Mouse (Mus musculus) heart, embryonic 13.5 days (tissue): Measurements from ENCODE around the gene Cln6. TPM values are rescaled to one million over a fixed set of nuclear protein-coding genes. Genes with fewer than 3 reads are reported as not detected.

ENCODE experiments used
- ATAC-seq: fragments of 200-750 bp; cut with Nextera tagmentation; 2 replicates; pipeline ENCODE4 v1.8.0; 2017; ENCODE audit warnings: moderate TSS enrichment; ENCODE audit not compliant: insufficient number of reproducible peaks, low FRiP score, low TSS enrichment; ENCODE audit errors: extremely low read depth
- H3K27ac ChIP-seq: fragments of 300-500 bp; sonication (generic); replicated peaks from 2 replicates; pipeline ENCODE4 v1.5.1; 2015; ENCODE audit warnings: moderate library complexity, mild to moderate bottlenecking, inconsistent platforms
- H3K27me3 ChIP-seq: fragments of 300-500 bp; sonication (generic); replicated peaks from 2 replicates; pipeline ENCODE4 v1.6.1; 2015; ENCODE audit warnings: mild to moderate bottlenecking, inconsistent platforms
- H3K36me3 ChIP-seq: fragments of 300-500 bp; sonication (generic); 2 replicates; pipeline ENCODE4 v1.6.1; 2015; ENCODE audit warnings: mild to moderate bottlenecking, inconsistent platforms
- H3K4me1 ChIP-seq: fragments of 300-500 bp; sonication (generic); 2 replicates; pipeline ENCODE4 v1.6.1; 2015; ENCODE audit warnings: inconsistent platforms
- H3K4me2 ChIP-seq: fragments of 300-500 bp; sonication (generic); 2 replicates; pipeline ENCODE4 v1.6.1; 2015; ENCODE audit warnings: inconsistent platforms, mild to moderate bottlenecking, moderate library complexity
- H3K4me3 ChIP-seq: fragments of 300-500 bp; sonication (generic); 2 replicates; pipeline ENCODE4 v1.5.1; 2015; ENCODE audit warnings: moderate library complexity, mild to moderate bottlenecking, inconsistent platforms
- H3K9ac ChIP-seq: fragments of 300-500 bp; sonication (generic); 2 replicates; pipeline ENCODE4 v1.6.1; 2015; ENCODE audit warnings: inconsistent platforms, mild to moderate bottlenecking, moderate library complexity
- H3K9me3 ChIP-seq: fragments of 300-500 bp; sonication (generic); 2 replicates; pipeline ENCODE4 v1.6.1; 2016; ENCODE audit warnings: inconsistent platforms
- WGBS: fragments of 180-500 bp; shearing (Covaris S2); methylation state at CpG from one replicate; pipeline ENCODE4 v1.1.7; 2015; ENCODE audit warnings: mixed read lengths; 5-methylcytosine and 5-hydroxymethylcytosine counted together
- polyA plus RNA-seq: library from polyadenylated mRNA; unstranded; fragments of >200 nt; fragmentation: Nextera tagmentation; extraction: Ambion mirVana; gene quantifications from 2 replicates; pipeline ENCODE4 v1.2.1, GENCODE M21; 2015

The Cln6 gene
- polyA plus RNA-seq, 1 experiment from 2014 or later = 19.5 TPM

DNA sequence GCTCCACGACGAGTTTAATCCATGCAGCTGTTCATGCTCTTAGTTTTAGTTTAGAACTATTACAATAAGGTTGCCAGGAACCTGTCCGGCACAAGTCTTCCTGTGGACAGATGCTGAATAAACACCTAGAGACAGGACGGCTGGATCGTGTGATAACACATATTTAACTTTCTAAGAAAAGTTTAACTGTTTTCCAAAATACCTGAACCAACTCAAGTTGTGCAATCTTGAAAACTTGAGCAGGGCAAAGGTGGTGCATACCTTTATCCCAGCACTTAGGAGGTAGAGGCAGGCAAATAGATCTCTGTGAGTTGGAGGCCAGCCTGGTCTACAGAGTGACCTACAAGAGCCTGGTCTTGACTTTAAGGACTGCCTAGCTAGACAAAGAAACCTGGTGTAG is 3.7 kb upstream of the Cln6 start:
- Histone ChIP-seq H3K36me3 (no peaks in the 10 kb centered on the region), H3K9me3 (no peaks in the 10 kb centered on the region)
- 64% methylated on average over 5 of the region's 5 CpGs for WGBS

DNA sequence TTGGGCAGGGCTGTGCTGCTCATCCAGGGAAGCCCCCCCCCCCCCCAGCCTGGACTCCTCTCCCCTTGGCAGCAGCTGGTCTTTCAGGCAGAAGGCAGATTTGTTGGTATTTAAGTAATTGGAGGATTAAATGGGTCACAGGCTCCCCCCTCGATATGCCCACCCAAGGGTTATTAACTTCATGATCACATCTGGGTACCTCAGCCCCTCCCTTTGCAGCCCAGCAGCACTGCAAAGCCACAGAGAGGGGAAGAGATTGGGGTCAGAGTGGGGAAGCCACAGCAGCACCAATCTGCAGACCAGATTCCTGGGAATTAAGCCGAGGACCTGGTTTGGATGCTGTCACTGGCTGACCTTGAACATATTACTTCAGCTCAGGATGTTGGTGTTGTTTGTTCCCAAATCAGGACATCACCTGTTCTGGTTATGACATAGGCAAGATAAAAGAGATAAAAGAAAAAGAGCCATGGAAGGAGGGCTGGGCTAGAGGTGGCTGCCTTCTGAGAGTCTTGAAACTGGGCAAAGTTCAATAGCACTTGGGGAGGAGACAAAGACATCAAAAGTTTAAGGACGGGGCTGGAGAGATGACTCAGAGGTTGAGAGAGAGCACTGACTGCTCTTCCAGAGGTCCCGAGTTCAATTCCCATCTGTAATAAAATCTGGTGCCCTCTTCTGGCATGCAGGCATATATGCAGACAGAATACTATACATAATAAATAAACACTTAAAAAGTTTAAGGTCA is 2.7 kb upstream of the Cln6 start:
- no peak for ATAC-seq
- no peaks in the 10 kb centered on the region for H3K9me3 ChIP-seq
- no peaks in the 10 kb centered on the region for H3K27me3 ChIP-seq
- no peak overlapping the region for H3K4me2 ChIP-seq
- WGBS = 64% methylated on average over 4 of the region's 4 CpGs
- H3K4me1 ChIP-seq = peaks cover 21% of the 10 kb centered on the region
- no peaks in the 10 kb centered on the region for H3K36me3 ChIP-seq
- H3K4me3 ChIP-seq = no peak overlapping the region
- no peak overlapping the region for H3K9ac ChIP-seq
- no peak overlapping the region for H3K27ac ChIP-seq

More for the DNA sequence above, 3.7 kb upstream of the Cln6 start:
- ATAC-seq = no peak
- H3K27me3 ChIP-seq = no peaks in the 10 kb centered on the region
- H3K27ac ChIP-seq = no peak overlapping the region
- H3K9ac ChIP-seq = no peak overlapping the region
- H3K4me3 ChIP-seq = no peak overlapping the region
- H3K4me1 ChIP-seq = peaks cover 19% of the 10 kb centered on the region
- no peak overlapping the region for H3K4me2 ChIP-seq

DNA sequence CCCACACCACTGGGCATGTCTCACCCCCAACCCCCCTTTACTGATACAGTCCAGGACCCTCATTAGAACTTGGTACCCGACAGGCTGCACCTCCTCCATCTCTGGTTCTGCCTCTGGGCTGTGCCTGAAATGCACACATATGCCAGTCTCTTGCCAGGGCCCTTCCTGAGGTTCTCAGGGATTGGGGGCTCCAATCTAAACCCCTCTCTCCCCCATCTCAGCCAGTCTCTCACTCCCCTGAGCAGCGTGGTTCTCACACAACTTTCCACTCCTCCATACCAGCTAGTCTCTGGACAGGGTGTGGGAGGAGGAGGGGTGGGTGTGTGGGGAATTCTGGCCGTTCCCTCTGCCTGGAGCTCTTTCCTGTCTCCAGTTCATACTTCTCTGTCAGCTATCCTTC is 974 bp upstream of the Cln6 start:
- peaks cover 21% of the 10 kb centered on the region for H3K4me1 ChIP-seq
- H3K9me3 ChIP-seq = no peaks in the 10 kb centered on the region
- no peak for ATAC-seq
- peak overlapping the region; percentile 94 for H3K4me2 ChIP-seq
- H3K27me3 ChIP-seq = no peaks in the 10 kb centered on the region
- peak overlapping the region; percentile 84 for H3K4me3 ChIP-seq
- no peaks in the 10 kb centered on the region for H3K36me3 ChIP-seq
- H3K27ac ChIP-seq = peak overlapping the region; percentile 75
- 45% methylated on average over 3 of the region's 3 CpGs for WGBS
- peak overlapping the region; percentile 97 for H3K9ac ChIP-seq

DNA sequence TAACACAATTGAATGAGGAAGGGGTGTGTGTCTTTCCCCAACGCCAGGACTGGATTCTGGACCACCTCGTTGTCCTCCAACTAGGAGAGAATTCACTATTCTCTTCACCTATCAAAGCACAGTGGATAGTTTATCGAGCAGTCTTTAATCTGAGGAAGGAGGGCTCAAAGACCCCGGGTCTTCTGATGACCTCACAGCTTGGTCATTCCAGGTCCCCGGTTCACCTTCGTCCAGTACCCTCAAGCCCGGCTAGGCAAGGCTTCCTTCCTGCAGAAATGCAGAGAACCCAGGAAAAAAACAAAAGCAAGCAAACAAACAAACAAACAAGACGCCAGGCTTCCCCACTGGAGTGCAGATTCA is 459 bp upstream of the Cln6 start:
- H3K9ac ChIP-seq = peak overlapping the region; percentile 97
- WGBS = 11% methylated on average over 8 of the region's 8 CpGs
- H3K36me3 ChIP-seq = no peaks in the 10 kb centered on the region
- H3K4me2 ChIP-seq = peak overlapping the region; percentile 94
- H3K27me3 ChIP-seq = no peaks in the 10 kb centered on the region
- no peak for ATAC-seq
- H3K4me3 ChIP-seq = peak overlapping the region; percentile 84
- H3K27ac ChIP-seq = peak overlapping the region; percentile 75
- H3K9me3 ChIP-seq = no peaks in the 10 kb centered on the region
- peaks cover 21% of the 10 kb centered on the region for H3K4me1 ChIP-seq

DNA sequence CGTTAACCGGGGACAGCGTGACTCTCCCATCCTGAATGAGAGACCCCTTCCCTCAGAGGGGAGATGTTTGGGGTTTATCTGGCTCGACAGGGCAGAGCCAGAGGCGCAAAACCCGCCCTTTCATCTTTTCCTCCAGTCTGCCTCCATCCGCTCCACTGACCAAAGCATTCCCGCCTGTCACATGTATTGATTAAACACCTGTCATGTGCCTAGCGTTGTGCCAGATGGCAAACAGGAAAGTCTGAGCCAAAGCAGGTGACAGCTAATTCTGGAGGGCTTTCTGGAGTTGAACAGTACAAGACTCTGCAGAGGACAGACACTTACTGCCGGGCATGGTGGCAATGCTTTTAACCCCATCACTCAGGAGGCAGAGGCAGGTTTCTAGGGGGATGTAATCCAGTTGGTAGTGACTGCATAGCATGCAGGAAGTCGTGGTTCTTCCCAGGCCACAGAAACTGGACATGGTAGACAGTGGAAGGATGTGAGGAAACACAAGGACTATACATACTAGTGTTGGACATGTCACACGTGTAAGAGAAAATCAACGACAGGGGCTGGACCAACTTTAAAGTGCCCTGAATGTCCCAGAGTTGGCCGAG is 686 bp downstream of the Cln6 start:
- H3K27ac ChIP-seq = peak overlapping the region; percentile 90
- peak overlapping the region; percentile 84 for H3K4me3 ChIP-seq
- no peaks in the 10 kb centered on the region for H3K36me3 ChIP-seq
- H3K9ac ChIP-seq = peak overlapping the region; percentile 97
- H3K4me2 ChIP-seq = peak overlapping the region; percentile 94
- WGBS = 13% methylated on average over 14 of the region's 14 CpGs
- H3K9me3 ChIP-seq = no peaks in the 10 kb centered on the region
- peaks cover 21% of the 10 kb centered on the region for H3K4me1 ChIP-seq
- no peaks in the 10 kb centered on the region for H3K27me3 ChIP-seq
- ATAC-seq = no peak

DNA sequence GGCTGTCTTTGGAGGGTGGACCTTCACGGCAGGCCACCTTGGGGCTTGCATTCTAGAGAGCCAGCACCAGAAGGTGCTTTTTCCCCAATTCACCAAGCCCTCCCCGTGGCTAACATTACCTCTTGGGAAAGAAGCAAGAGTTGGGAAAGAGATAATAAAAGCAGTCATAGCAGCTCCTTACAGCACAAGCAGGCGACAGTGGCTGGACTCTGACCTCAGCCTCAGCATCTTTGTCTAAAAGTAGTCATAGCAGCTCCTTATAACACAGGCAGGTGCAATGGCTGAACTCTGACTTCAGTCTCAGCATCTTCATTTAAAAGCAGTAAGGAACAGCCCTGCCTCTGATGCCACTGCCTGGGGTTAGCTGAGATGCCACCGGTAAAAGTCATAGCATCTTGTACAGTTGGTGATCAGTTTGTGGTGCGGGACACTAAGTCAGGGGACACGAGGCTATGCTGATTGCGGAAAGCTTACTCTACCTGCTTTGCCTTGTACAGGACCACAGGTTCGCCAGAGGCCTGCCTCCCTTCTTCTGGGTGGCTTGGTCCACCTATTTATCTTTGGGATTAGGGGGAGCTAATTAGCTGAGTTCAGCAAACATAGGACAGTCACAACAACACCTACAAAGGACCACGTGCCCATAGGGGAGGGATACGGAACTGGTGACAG is 4.9 kb downstream of the Cln6 start:
- Histone ChIP-seq H3K27me3 (no peaks in the 10 kb centered on the region), H3K4me3 (no peak overlapping the region), H3K36me3 (peaks cover 14% of the 10 kb centered on the region), H3K4me2 (no peak overlapping the region), H3K9ac (no peak overlapping the region), H3K9me3 (no peaks in the 10 kb centered on the region), H3K27ac (no peak overlapping the region), H3K4me1 (peaks cover 17% of the 10 kb centered on the region)
- no peak for ATAC-seq
- 75% methylated on average over 10 of the region's 10 CpGs for WGBS

DNA sequence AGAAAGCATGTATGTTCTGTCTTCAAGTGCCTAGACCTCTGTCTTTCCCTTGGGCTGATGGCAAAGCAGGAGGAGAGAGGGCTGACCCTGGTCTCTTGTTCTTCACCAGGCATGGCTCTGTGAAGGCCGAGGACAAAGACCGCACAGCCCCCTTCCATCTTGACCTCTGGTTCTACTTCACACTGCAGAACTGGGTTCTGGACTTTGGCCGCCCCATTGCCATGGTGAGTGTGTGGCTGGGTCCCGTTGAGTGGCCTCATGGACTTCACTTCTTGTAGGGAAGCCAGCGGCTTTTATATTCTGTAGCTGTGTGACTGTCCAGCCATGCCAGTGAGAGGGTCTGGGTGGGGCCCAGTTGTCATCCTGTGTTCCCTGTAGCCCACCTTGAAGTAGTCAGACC is 5.9 kb downstream of the Cln6 start:
- Histone ChIP-seq H3K27me3 (no peaks in the 10 kb centered on the region), H3K9ac (no peak overlapping the region), H3K9me3 (no peaks in the 10 kb centered on the region), H3K4me2 (no peak overlapping the region), H3K4me1 (peaks cover 12% of the 10 kb centered on the region), H3K36me3 (peaks cover 22% of the 10 kb centered on the region), H3K4me3 (no peak overlapping the region), H3K27ac (no peak overlapping the region)
- WGBS = 84% methylated on average over 5 of the region's 5 CpGs
- no peak for ATAC-seq

DNA sequence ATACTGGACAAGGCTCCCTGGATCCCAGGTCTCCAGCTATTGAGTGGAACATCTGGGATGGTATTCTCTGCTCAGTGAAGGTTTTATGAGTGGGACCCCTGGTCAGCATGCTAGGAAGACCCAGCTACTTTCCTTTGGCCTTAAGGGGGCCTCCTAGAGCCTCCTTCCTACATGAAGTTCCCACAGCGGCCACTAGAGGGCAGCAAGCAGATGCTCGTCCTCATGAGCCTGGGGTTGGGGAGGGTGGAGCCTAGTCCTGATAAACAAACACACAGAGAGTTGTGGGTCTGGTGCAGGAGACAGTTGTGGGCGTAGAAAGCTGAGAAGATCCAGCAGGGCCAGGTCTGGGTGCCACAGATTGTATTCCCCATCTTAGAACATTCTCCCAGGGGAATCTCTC is 9.1 kb downstream of the Cln6 start:
- peaks cover 9% of the 10 kb centered on the region; the same call in 1 of the 2 replicates for H3K4me1 ChIP-seq
- WGBS = 3% methylated on average over 3 of the region's 3 CpGs
- no peak overlapping the region for H3K4me3 ChIP-seq
- no peak overlapping the region for H3K9ac ChIP-seq
- no peak overlapping the region for H3K27ac ChIP-seq
- no peak overlapping the region for H3K4me2 ChIP-seq
- no peaks in the 10 kb centered on the region for H3K27me3 ChIP-seq
- ATAC-seq = no peak; the same call in 1 of the 2 replicates
- H3K36me3 ChIP-seq = peaks cover 42% of the 10 kb centered on the region
- H3K9me3 ChIP-seq = no peaks in the 10 kb centered on the region

DNA sequence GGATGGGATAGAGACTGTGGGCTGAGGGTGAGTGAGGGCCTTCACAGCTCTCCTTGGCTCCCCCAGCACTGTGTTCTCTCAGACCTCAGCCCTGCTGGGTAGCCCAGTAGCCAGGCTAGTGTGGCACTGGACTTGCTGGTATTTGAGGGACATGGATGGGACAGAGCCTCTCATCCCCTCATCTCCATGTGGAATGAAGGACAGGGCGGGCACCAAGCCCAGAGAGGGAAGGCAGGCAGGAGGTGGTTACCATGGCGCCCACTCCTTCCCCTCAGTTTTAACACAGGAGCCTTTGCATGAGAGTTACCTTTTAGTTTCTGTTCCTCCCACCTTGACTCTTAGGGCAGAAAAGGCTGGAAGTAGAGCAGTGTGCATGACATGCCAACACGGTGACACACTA is 10.1 kb downstream of the Cln6 start:
- H3K27me3 ChIP-seq = no peaks in the 10 kb centered on the region
- WGBS = 92% methylated on average over 3 of the region's 3 CpGs
- H3K27ac ChIP-seq = no peak overlapping the region
- H3K9me3 ChIP-seq = no peaks in the 10 kb centered on the region
- no peak overlapping the region for H3K9ac ChIP-seq
- no peak overlapping the region for H3K4me3 ChIP-seq
- H3K4me2 ChIP-seq = no peak overlapping the region
- peaks cover 9% of the 10 kb centered on the region; the same call in 1 of the 2 replicates for H3K4me1 ChIP-seq
- no peak for ATAC-seq
- peaks cover 42% of the 10 kb centered on the region for H3K36me3 ChIP-seq

DNA sequence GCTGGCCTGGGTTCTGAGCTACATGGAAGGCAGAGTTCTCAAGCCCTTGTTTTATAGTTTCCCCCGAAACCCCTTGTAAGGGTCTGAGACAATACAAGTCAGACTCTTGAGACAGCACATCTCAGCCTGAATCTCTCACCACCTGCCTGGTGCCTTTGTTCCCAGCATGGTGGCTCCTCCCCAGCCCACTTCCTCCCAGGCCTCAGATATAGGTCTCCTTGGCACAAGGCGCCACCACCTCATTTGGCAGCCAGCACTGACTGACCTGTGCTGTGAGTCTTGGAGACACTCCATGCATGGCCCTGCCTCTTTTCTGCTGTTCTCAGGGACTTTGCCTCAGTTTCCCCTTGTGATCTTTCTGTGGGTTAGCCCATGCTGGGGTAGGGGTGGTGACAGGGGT is 13.0 kb downstream of the Cln6 start:
- no peak overlapping the region for H3K4me3 ChIP-seq
- ATAC-seq = no peak
- WGBS = 85% methylated on average over 2 of the region's 2 CpGs
- no peak overlapping the region for H3K27ac ChIP-seq
- no peak overlapping the region for H3K4me2 ChIP-seq
- peaks cover 22% of the 10 kb centered on the region for H3K4me1 ChIP-seq
- H3K27me3 ChIP-seq = no peaks in the 10 kb centered on the region
- no peaks in the 10 kb centered on the region for H3K9me3 ChIP-seq
- no peak overlapping the region for H3K9ac ChIP-seq
- peaks cover 35% of the 10 kb centered on the region for H3K36me3 ChIP-seq

DNA sequence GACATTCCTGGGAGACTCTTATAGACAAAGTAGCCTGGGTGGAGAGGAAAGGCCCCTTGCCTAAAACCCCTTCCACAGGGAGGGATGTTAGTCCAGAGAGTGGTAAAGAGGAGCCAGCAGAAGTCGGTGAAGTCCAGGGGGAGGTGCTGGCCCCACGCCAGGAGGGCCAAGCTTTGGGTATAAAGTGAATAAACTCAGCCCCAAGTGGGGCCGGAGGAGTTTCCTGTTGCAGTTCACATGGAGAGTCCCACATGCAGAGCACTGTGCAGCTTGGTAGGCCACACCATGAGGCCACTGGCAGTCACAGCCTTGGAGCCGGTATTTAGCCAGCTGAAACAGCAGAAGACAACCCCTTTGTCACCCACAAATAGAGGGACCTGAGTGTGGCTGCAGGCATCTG is 15.9 kb downstream of the Cln6 start:
- Histone ChIP-seq H3K9me3 (no peaks in the 10 kb centered on the region), H3K9ac (no peak overlapping the region), H3K27ac (0 out of 2 replicates have a peak overlapping the region, but pooled peaks have one; percentile 6), H3K4me2 (no peak overlapping the region), H3K36me3 (peaks cover 20% of the 10 kb centered on the region), H3K4me1 (peaks cover 38% of the 10 kb centered on the region), H3K27me3 (no peaks in the 10 kb centered on the region; the same call in 1 of the 2 replicates), H3K4me3 (no peak overlapping the region)
- no peak for ATAC-seq
- WGBS = 51% methylated on average over 4 of the region's 4 CpGs
